In genomic region chr1:164114280-164114679, GRCm38 (mm10) we compare ENCODE assay signal across 29 mouse cellular contexts. TPM values are rescaled to one million over a fixed set of nuclear protein-coding genes. Genes with fewer than 3 reads are reported as not detected.
"Had no signal": no experiment of that assay in that cellular context is flagged by ENCODE, and none has a peak within 500 bp of the region (broad histone marks: within the 10 kb centered on the region; RNA-seq: fewer than 3 reads in every experiment).

No protein-coding gene starts in this region.

- H3K4me1 ChIP-seq: embryonic facial prominence, embryonic 10.5 days; embryonic facial prominence, embryonic 12.5 days; embryonic facial prominence, embryonic 13.5 days; embryonic facial prominence, embryonic 15.5 days; forebrain, embryonic 12.5 days; forebrain, embryonic 15.5 days; heart, embryonic 10.5 days had no signal

- H3K4me3 ChIP-seq: embryonic facial prominence, embryonic 10.5 days; embryonic facial prominence, embryonic 12.5 days; embryonic facial prominence, embryonic 13.5 days; embryonic facial prominence, embryonic 15.5 days; erythroblast, embryonic 14.5 days; forebrain, embryonic 10.5 days; forebrain, embryonic 12.5 days; forebrain, embryonic 13.5 days; forebrain, embryonic 15.5 days; gastrocnemius, adult 2 months; heart, adult 2 months; heart, embryonic 10.5 days had no signal

- DNase-seq: cerebellum, adult 9-11 months; cerebellum, postnatal 10 days; cerebellum, postnatal 14 days; cerebellum, postnatal 25 days; cerebellum, postnatal 36 days; embryo, embryonic 11 days; forebrain, postnatal 0 days; gastrocnemius, adult 2 months; gastrocnemius, postnatal 10 days; gastrocnemius, postnatal 14 days; gastrocnemius, postnatal 25 days; gastrocnemius, postnatal 36 days; heart, adult 18-20 months; heart, adult 2 months had no signal

- H3K4me2 ChIP-seq: embryonic facial prominence, embryonic 12.5 days; embryonic facial prominence, embryonic 13.5 days; embryonic facial prominence, embryonic 15.5 days; forebrain, embryonic 12.5 days; forebrain, embryonic 13.5 days; forebrain, embryonic 15.5 days had no signal

- H3K27ac ChIP-seq: embryonic facial prominence, embryonic 10.5 days; embryonic facial prominence, embryonic 12.5 days; embryonic facial prominence, embryonic 13.5 days; embryonic facial prominence, embryonic 15.5 days; forebrain, embryonic 10.5 days; forebrain, embryonic 12.5 days; forebrain, embryonic 13.5 days; forebrain, embryonic 15.5 days; gastrocnemius, adult 2 months; heart, adult 2 months; heart, embryonic 10.5 days had no signal

- H3K9ac ChIP-seq: embryonic facial prominence, embryonic 12.5 days; embryonic facial prominence, embryonic 13.5 days; embryonic facial prominence, embryonic 15.5 days; forebrain, embryonic 12.5 days; forebrain, embryonic 13.5 days; forebrain, embryonic 15.5 days; forebrain, postnatal 0 days had no signal

- H3K9me3 ChIP-seq: embryonic facial prominence, embryonic 10.5 days; embryonic facial prominence, embryonic 12.5 days; embryonic facial prominence, embryonic 13.5 days; embryonic facial prominence, embryonic 15.5 days; forebrain, embryonic 10.5 days; forebrain, embryonic 12.5 days; forebrain, embryonic 13.5 days; forebrain, embryonic 15.5 days; heart, embryonic 10.5 days had no signal

- ATAC-seq: forebrain, embryonic 13.5 days; forebrain, embryonic 14.5 days; forebrain, embryonic 15.5 days; forebrain, embryonic 16.5 days; forebrain, postnatal 0 days had no signal

- H3K27me3 ChIP-seq: embryonic facial prominence, embryonic 12.5 days; embryonic facial prominence, embryonic 13.5 days; embryonic facial prominence, embryonic 15.5 days; forebrain, embryonic 12.5 days; forebrain, embryonic 13.5 days; forebrain, embryonic 15.5 days had no signal

- H3K36me3 ChIP-seq: embryonic facial prominence, embryonic 10.5 days; embryonic facial prominence, embryonic 12.5 days; embryonic facial prominence, embryonic 13.5 days; embryonic facial prominence, embryonic 15.5 days; forebrain, embryonic 10.5 days; forebrain, embryonic 12.5 days; forebrain, embryonic 15.5 days; heart, embryonic 10.5 days had no signal

RNA-seq across cellular contexts. Expression of gene Selp, which starts 0.8 kb away (rescaled TPM):
- polyA plus RNA-seq: embryonic facial prominence, embryonic 10.5 days; embryonic facial prominence, embryonic 11.5 days; embryonic facial prominence, embryonic 12.5 days; embryonic facial prominence, embryonic 13.5 days; forebrain, embryonic 10.5 days; forebrain, embryonic 11.5 days; forebrain, embryonic 12.5 days; forebrain, embryonic 13.5 days; forebrain, embryonic 14.5 days; forebrain, embryonic 15.5 days; forebrain, embryonic 16.5 days; forebrain, postnatal 0 days; frontal cortex, adult 2 months had no signal

RNA-seq across cellular contexts. Expression of gene Sell, which starts 52.5 kb away (rescaled TPM):
- polyA plus RNA-seq: embryonic facial prominence, embryonic 10.5 days; erythroblast, embryonic 14.5 days; forebrain, embryonic 10.5 days; forebrain, embryonic 11.5 days; forebrain, embryonic 12.5 days; forebrain, embryonic 13.5 days; heart, embryonic 10.5 days had no signal
